Mouse (Mus musculus) layer of hippocampus, adult 18-20 months (tissue): ENCODE measurements around the gene Rbpj. TPM values are rescaled to one million over a fixed set of nuclear protein-coding genes. Genes with fewer than 3 reads are reported as not detected.

Source experiments
- total RNA-seq, 2 experiments: library from RNA; stranded (reverse); gene quantifications; 2 replicates each; pipeline ENCODE4 v1.2.3; 2021

Gene Rbpj
- total RNA-seq, 2 experiments from 2014 or later: 18.8 to 21.8 TPM

Other genes starting within 250 kb of the Rbpj start
- gene Smim20, start 199.1 kb upstream of the Rbpj start, total RNA-seq: 10 to 100 TPM; 42.9 to 45.1 TPM
- not detected for gene Cckar, start 241.6 kb downstream of the Rbpj start, total RNA-seq